Mouse (Mus musculus) heart, adult 2 months (tissue): ENCODE measurements at regions not wholly inside any gene's neighbourhood (a gene's known extent, or its start where the extent isn't known, plus 50 kb on each side); places are given as distances from the start of the nearest gene placed in this dataset.

Source experiments
- DNase-seq, 2 experiments: peaks; one replicate each; pipeline ENCODE4 v3.0.0; 2021
- H3K27ac ChIP-seq: fragments of 200-600 bp; 2 replicates; pipeline ENCODE4 v1.8.1; 2022
- H3K27me3 ChIP-seq: fragments of 200-500 bp; 2 replicates; pipeline ENCODE4 v1.6.1; 2012; ENCODE audit warnings: mild to moderate bottlenecking, low read length, inconsistent platforms, mixed read lengths; ENCODE audit not compliant: control insufficient read depth, insufficient read depth
- H3K36me3 ChIP-seq: fragments of 200-500 bp; 2 replicates; pipeline ENCODE4 v1.6.1; 2012; ENCODE audit warnings: low read length, inconsistent platforms; ENCODE audit not compliant: control insufficient read depth, insufficient read depth
- H3K4me1 ChIP-seq: fragments of 200-500 bp; 2 replicates; pipeline ENCODE4 v1.6.1; 2011; ENCODE audit warnings: low read length; ENCODE audit not compliant: control insufficient read depth, insufficient read depth
- H3K4me3 ChIP-seq: fragments of 200-600 bp; 2 replicates; pipeline ENCODE4 v1.8.1; 2022
- H3K79me2 ChIP-seq: fragments of 200-500 bp; replicated peaks from 2 replicates; pipeline ENCODE4 v1.6.1; 2012; ENCODE audit warnings: mild to moderate bottlenecking, inconsistent platforms, low read length, moderate library complexity, mixed read lengths; ENCODE audit not compliant: control insufficient read depth, insufficient read depth
- H3K9ac ChIP-seq: fragments of 200-500 bp; 2 replicates; pipeline ENCODE4 v1.6.1; 2012; ENCODE audit warnings: low read depth, mild to moderate bottlenecking, control low read depth, inconsistent platforms, low read length, mixed read lengths
- CTCF ChIP-seq: fragments of 200-600 bp; IDR thresholded peaks from 2 replicates; pipeline ENCODE4 v1.8.1; 2022; ENCODE audit warnings: antibody characterized with exemption, mild to moderate bottlenecking, moderate library complexity
- EP300 ChIP-seq: fragments of 200-500 bp; IDR thresholded peaks from 2 replicates; pipeline ENCODE4 v1.6.1; 2011; ENCODE audit warnings: low read depth, low read length, control low read depth; ENCODE audit not compliant: insufficient read depth
- POLR2A ChIP-seq: fragments of 200-500 bp; IDR thresholded peaks from 2 replicates; pipeline ENCODE4 v1.6.1; 2011; ENCODE audit warnings: mild to moderate bottlenecking, low read depth, low read length, control low read depth; ENCODE audit not compliant: insufficient read depth
- WGBS: fragments of 180-500 bp; shearing (Covaris S2); methylation state at CpG from one replicate; pipeline ENCODE4 v1.1.7; 2018; 5-methylcytosine and 5-hydroxymethylcytosine counted together
- intact Hi-C: fragments of 180-260 bp; cut with DNase I; formaldehyde crosslinking; loops from one replicate; pipeline ENCODE4 v1.15.1; 2025

DNA sequence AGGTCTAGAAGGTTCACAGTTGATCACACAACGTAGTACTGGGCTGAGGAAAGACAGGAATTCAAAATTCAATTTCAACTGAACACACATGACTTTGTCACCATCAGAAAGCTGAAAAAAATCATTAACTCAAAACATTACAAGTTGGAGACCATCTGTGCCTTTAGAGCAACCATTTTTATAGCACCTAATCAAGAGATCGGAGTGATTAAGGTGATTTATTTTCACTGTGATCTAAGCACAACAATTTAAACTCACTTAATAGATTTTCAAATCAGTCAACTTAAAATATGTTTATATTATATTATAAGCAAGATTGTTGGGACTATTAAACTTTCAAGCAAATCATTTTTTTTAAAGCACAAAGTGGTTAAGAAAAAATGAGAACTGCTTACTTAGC lies 165.7 kb downstream of the Tgfb2 start:
- Histone ChIP-seq H3K4me1 (no peaks in the 10 kb centered on the region), H3K9ac (no peak overlapping the region), H3K4me3 (no peak overlapping the region), H3K36me3 (no peaks in the 10 kb centered on the region), H3K79me2 (no peaks in the 10 kb centered on the region), H3K27ac (no peak overlapping the region), H3K27me3 (no peaks in the 10 kb centered on the region)
- no peak for DNase-seq
- WGBS, result 97% methylated on average over 2 of the region's 2 CpGs
- intact Hi-C loops, result no loop called here
- TF ChIP-seq EP300 (no peak), CTCF (no peak)

DNA sequence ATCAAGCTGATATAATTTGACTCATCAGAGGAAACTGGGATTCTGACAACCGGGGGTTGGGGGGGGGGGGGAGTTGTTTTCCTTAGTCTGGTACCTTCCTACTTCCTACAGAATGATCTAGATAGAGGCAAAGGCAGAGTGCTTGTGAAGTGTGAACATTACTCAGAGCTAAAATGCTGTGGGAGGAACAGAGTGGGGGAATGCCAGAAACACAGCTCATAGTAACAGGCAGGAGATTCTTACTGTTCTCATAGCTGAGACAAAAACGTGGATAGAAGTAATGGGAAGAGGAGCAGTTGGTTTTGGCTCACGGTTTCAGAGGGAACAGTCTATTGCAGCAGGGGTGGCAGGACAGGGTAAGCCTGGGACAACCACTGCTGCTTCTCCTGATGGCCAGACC lies 167.6 kb downstream of the Tgfb2 start:
- Histone ChIP-seq H3K79me2 (no peaks in the 10 kb centered on the region), H3K27me3 (no peaks in the 10 kb centered on the region; the same call in 1 of the 2 replicates), H3K36me3 (no peaks in the 10 kb centered on the region), H3K4me1 (no peaks in the 10 kb centered on the region), H3K9ac (no peak overlapping the region), H3K4me3 (no peak overlapping the region), H3K27ac (no peak overlapping the region)
- no peak for DNase-seq
- WGBS, result 64% methylated on average over 3 of the region's 3 CpGs
- no peak for TF ChIP-seq CTCF
- no peak for TF ChIP-seq POLR2A
- TF ChIP-seq EP300, result no peak
- intact Hi-C loops, result no loop called here

GRCm38 (mm10) chr1:186515976-186516375 lies 189.8 kb downstream of the Tgfb2 start:
- no peaks in the 10 kb centered on the region for H3K36me3 ChIP-seq
- H3K79me2 ChIP-seq, result no peaks in the 10 kb centered on the region
- DNase-seq, result no peak
- H3K27ac ChIP-seq, result no peak overlapping the region
- H3K27me3 ChIP-seq, result no peaks in the 10 kb centered on the region
- TF ChIP-seq POLR2A, result no peak
- no peak for TF ChIP-seq EP300
- TF ChIP-seq CTCF, result no peak
- intact Hi-C loops, result no loop called here
- peaks cover 2% of the 10 kb centered on the region; the same call in 1 of the 2 replicates for H3K4me1 ChIP-seq
- no peak overlapping the region for H3K9ac ChIP-seq
- H3K4me3 ChIP-seq, result no peak overlapping the region
- 51% methylated on average over 6 of the region's 6 CpGs for WGBS

DNA sequence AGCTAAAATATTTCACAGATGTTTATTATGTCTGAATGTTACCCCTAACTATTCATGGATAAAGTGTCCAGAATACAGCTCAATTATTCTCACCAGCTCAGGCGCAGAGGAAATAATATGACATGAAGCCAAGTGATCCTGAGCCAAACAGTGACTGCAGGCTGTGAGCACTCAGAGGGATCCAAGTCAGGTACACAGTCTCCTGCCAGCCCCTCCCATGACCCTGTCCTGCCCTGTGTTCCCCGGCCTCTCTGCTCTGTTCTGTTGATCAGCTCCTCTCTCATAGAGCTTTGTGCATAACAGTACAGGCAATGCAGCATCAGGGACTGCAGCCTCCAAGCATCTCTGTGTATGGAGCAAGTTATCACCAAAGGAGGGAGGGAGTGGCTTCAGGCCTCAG lies 190.7 kb downstream of the Tgfb2 start:
- intact Hi-C loops, result no loop called here
- peak in 1 of 2 experiments; percentile 29 for DNase-seq
- no peak overlapping the region for H3K27ac ChIP-seq
- TF ChIP-seq POLR2A (no peak), EP300 (no peak), CTCF (no peak)
- H3K4me3 ChIP-seq, result no peak overlapping the region
- no peaks in the 10 kb centered on the region for H3K36me3 ChIP-seq
- H3K27me3 ChIP-seq, result no peaks in the 10 kb centered on the region
- H3K4me1 ChIP-seq, result peaks cover 2% of the 10 kb centered on the region; the same call in 1 of the 2 replicates
- H3K79me2 ChIP-seq, result no peaks in the 10 kb centered on the region
- 8% methylated on average over 2 of the region's 2 CpGs for WGBS
- H3K9ac ChIP-seq, result no peak overlapping the region

DNA sequence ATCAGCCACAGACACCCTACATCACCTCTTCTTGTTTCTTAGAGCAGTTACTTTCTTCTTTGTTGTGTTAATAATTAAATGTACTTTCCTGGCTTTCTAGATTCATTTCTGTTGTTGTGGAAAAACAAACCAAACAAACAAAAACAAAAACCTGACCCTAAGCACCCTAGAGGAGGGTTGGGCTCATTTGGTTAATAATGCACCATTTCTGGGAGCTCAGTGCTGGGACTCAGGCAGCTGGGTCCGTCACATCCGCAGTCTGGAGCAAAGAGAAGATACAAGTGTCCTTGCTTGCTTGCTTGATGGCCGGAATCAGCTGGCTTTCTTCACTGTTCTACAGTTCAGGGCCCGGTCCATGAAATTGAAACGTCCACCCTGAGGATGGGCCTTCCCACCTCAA lies 191.9 kb downstream of the Tgfb2 start:
- no peak for TF ChIP-seq EP300
- TF ChIP-seq CTCF, result no peak
- TF ChIP-seq POLR2A, result no peak
- H3K4me1 ChIP-seq, result peaks cover 2% of the 10 kb centered on the region; the same call in 1 of the 2 replicates
- H3K4me3 ChIP-seq, result no peak overlapping the region
- no peaks in the 10 kb centered on the region for H3K79me2 ChIP-seq
- H3K9ac ChIP-seq, result no peak overlapping the region
- H3K36me3 ChIP-seq, result no peaks in the 10 kb centered on the region
- no peak for DNase-seq
- WGBS, result 94% methylated on average over 5 of the region's 5 CpGs
- H3K27me3 ChIP-seq, result no peaks in the 10 kb centered on the region
- H3K27ac ChIP-seq, result no peak overlapping the region
- intact Hi-C loops, result no loop called here

DNA sequence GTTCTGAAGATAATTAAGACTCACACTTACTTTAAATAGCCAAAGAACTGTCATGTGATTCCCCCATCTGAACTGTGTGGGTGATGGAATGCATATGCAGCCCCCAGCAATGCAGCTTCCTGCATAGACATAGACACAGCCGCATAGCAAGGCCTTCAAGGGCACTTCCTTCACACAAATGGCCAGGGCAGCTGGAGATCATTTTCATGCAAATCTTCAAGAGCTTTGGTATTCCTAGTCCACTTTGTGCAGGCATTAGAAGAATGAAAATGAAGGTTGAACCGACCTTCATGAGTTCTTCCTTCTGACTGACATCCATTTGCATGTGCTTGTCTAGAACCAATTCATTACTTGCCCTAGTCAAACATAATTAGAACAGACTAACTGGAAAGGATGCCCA lies 195.3 kb downstream of the Tgfb2 start:
- no peaks in the 10 kb centered on the region for H3K36me3 ChIP-seq
- no peaks in the 10 kb centered on the region for H3K79me2 ChIP-seq
- H3K27ac ChIP-seq, result no peak overlapping the region
- peaks cover 2% of the 10 kb centered on the region; the same call in 1 of the 2 replicates for H3K4me1 ChIP-seq
- no peak overlapping the region for H3K9ac ChIP-seq
- intact Hi-C loops, result no loop called here
- no peak overlapping the region for H3K4me3 ChIP-seq
- H3K27me3 ChIP-seq, result no peaks in the 10 kb centered on the region
- 51% methylated on average over 2 of the region's 2 CpGs for WGBS
- DNase-seq, result no peak
- TF ChIP-seq CTCF (no peak), POLR2A (no peak), EP300 (no peak)
